Mouse (Mus musculus) thymus, adult 2 months (tissue): Measurements from ENCODE around the gene Bach1.

Experiments
- CTCF ChIP-seq: fragments of 200-500 bp; IDR thresholded peaks from 2 replicates; pipeline ENCODE4 v1.5.1; 2012; ENCODE audit warnings: mild to moderate bottlenecking, control low read depth, low read length, moderate library complexity, borderline replicate concordance; ENCODE audit not compliant: control insufficient read depth, poor library complexity, insufficient read depth; ENCODE audit errors: extremely low read depth
- POLR2A ChIP-seq: fragments of 200-500 bp; IDR thresholded peaks from 2 replicates; pipeline ENCODE4 v1.6.1; 2012; ENCODE audit warnings: mild to moderate bottlenecking, low read length, control low read depth, moderate library complexity; ENCODE audit not compliant: control insufficient read depth, poor library complexity, insufficient read depth; ENCODE audit errors: extremely low read depth

DNA sequence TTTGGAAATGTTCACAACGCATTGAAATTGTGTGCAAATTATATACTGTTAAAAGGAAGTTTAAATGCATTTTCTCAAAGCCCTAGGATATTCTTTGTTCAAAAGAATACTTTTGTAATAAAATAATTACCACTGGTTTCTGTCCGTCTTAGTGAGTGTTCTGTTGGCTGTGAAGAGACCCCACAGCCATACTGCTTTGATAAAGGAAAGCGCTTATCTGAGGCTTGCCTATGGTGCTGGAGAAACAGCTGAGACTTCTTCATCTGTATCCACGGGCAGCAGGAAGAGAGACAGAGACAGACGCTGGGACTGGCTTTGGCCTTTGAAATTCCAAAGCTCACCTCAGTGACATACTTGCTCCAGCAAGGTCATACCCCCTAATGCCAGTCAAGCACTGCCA, 5.5 kb downstream of the Bach1 start:
- no peak for TF ChIP-seq POLR2A
- TF ChIP-seq CTCF: no peak
